Mouse (Mus musculus): ENCODE measurements at regions not wholly inside any gene's neighbourhood (a gene's known extent, or its start where the extent isn't known, plus 50 kb on each side); places are given as distances from the start of the nearest gene placed in this dataset.
A peak's percentile ranks its signal among the peaks of the same experiment; 100 is the strongest.

GRCm38 (mm10) chr6:31092760-31093159 is 133.9 kb upstream of the Klf14 start:
- ATAC-seq = no peak

GRCm38 (mm10) chr6:31095943-31096714 is 137.3 kb upstream of the Klf14 start:
- ATAC-seq = no peak
- Histone ChIP-seq H3K4me2 (replicated peaks; ENCODE audit: low read depth) (no peak overlapping the region), H3K27me3 (replicated peaks; ENCODE audit: control insufficient read depth, insufficient read depth, low read length) (no peaks in the 10 kb centered on the region), H3K9ac (ENCODE audit: low read depth, low read length) (no peak overlapping the region), H3K9me3 (ENCODE audit: control insufficient read depth) (no peaks in the 10 kb centered on the region), H3K27ac (ENCODE audit: low read depth, low read length) (no peak overlapping the region), H3K36me3 (ENCODE audit: control insufficient read depth, insufficient read depth) (no peaks in the 10 kb centered on the region), H3K4me1 (replicated peaks; ENCODE audit: control insufficient read depth, insufficient read depth, low read length) (no peaks in the 10 kb centered on the region), H3K4me3 (ENCODE audit: low read depth, low read length) (no peak overlapping the region)
- WGBS = 72% methylated on average over 21 of the region's 21 CpGs
- TF ChIP-seq CTCF (IDR thresholded peaks at IDR 0.05; ENCODE audit: low read depth) = no peak

More at GRCm38 (mm10) chr6:31092760-31093159, 133.9 kb upstream of the Klf14 start:
- WGBS = 53% methylated on average over 5 of the region's 5 CpGs
- no peak overlapping the region for H3K9ac ChIP-seq (ENCODE audit: low read depth, low read length)
- no peaks in the 10 kb centered on the region for H3K36me3 ChIP-seq (ENCODE audit: control insufficient read depth, insufficient read depth)
- no peaks in the 10 kb centered on the region for H3K27me3 ChIP-seq (replicated peaks; ENCODE audit: control insufficient read depth, insufficient read depth, low read length)
- H3K4me2 ChIP-seq (replicated peaks; ENCODE audit: low read depth) = no peak overlapping the region
- H3K27ac ChIP-seq (ENCODE audit: low read depth, low read length) = no peak overlapping the region
- H3K4me3 ChIP-seq (ENCODE audit: low read depth, low read length) = no peak overlapping the region
- no peak for TF ChIP-seq CTCF (IDR thresholded peaks at IDR 0.05; ENCODE audit: low read depth)
- 0 out of 2 replicates have a peak, but pooled peaks cover 5% of the 10 kb centered on the region for H3K4me1 ChIP-seq (replicated peaks; ENCODE audit: control insufficient read depth, insufficient read depth, low read length)
- no peaks in the 10 kb centered on the region for H3K9me3 ChIP-seq (ENCODE audit: control insufficient read depth)

- no peak overlapping the region for H3K27ac ChIP-seq (ENCODE audit: low read depth, low read length)
- peak; percentile 65 for ATAC-seq
Measured at GRCm38 (mm10) chr6:31096787-31097186, 137.9 kb upstream of the Klf14 start.

GRCm38 (mm10) chr6:31097254-31097653 is 138.4 kb upstream of the Klf14 start:
- H3K4me3 ChIP-seq (ENCODE audit: low read depth, low read length) = no peak overlapping the region
- no peak for TF ChIP-seq CTCF (IDR thresholded peaks at IDR 0.05; ENCODE audit: low read depth)
- no peaks in the 10 kb centered on the region for H3K36me3 ChIP-seq (ENCODE audit: control insufficient read depth, insufficient read depth)
- 78% methylated on average over 9 of the region's 9 CpGs for WGBS
- H3K9me3 ChIP-seq (ENCODE audit: control insufficient read depth) = no peaks in the 10 kb centered on the region
- H3K27ac ChIP-seq (ENCODE audit: low read depth, low read length) = no peak overlapping the region
- H3K4me1 ChIP-seq (replicated peaks; ENCODE audit: control insufficient read depth, insufficient read depth, low read length) = no peaks in the 10 kb centered on the region
- H3K27me3 ChIP-seq (replicated peaks; ENCODE audit: control insufficient read depth, insufficient read depth, low read length) = no peaks in the 10 kb centered on the region
- ATAC-seq = no peak
- no peak overlapping the region for H3K9ac ChIP-seq (ENCODE audit: low read depth, low read length)
- H3K4me2 ChIP-seq (replicated peaks; ENCODE audit: low read depth) = no peak overlapping the region

More at GRCm38 (mm10) chr6:31096787-31097186, 137.9 kb upstream of the Klf14 start:
- Histone ChIP-seq H3K36me3 (ENCODE audit: control insufficient read depth, insufficient read depth) (no peaks in the 10 kb centered on the region), H3K9me3 (ENCODE audit: control insufficient read depth) (no peaks in the 10 kb centered on the region), H3K4me3 (ENCODE audit: low read depth, low read length) (no peak overlapping the region), H3K4me2 (replicated peaks; ENCODE audit: low read depth) (no peak overlapping the region), H3K27me3 (replicated peaks; ENCODE audit: control insufficient read depth, insufficient read depth, low read length) (no peaks in the 10 kb centered on the region), H3K4me1 (replicated peaks; ENCODE audit: control insufficient read depth, insufficient read depth, low read length) (no peaks in the 10 kb centered on the region), H3K9ac (ENCODE audit: low read depth, low read length) (no peak overlapping the region)
- WGBS = 51% methylated on average over 6 of the region's 6 CpGs
- no peak for TF ChIP-seq CTCF (IDR thresholded peaks at IDR 0.05; ENCODE audit: low read depth)

- H3K4me1 ChIP-seq (replicated peaks; ENCODE audit: control insufficient read depth, insufficient read depth, low read length) = no peaks in the 10 kb centered on the region
- H3K27ac ChIP-seq (ENCODE audit: low read depth, low read length) = no peak overlapping the region
- H3K4me3 ChIP-seq (ENCODE audit: low read depth, low read length) = no peak overlapping the region
- no peaks in the 10 kb centered on the region for H3K9me3 ChIP-seq (ENCODE audit: control insufficient read depth)
- H3K9ac ChIP-seq (ENCODE audit: low read depth, low read length) = no peak overlapping the region
- no peak for TF ChIP-seq CTCF (IDR thresholded peaks at IDR 0.05; ENCODE audit: low read depth)
- ATAC-seq = no peak
- 90% methylated on average over 5 of the region's 5 CpGs for WGBS
- no peak overlapping the region for H3K4me2 ChIP-seq (replicated peaks; ENCODE audit: low read depth)
- no peaks in the 10 kb centered on the region for H3K36me3 ChIP-seq (ENCODE audit: control insufficient read depth, insufficient read depth)
- H3K27me3 ChIP-seq (replicated peaks; ENCODE audit: control insufficient read depth, insufficient read depth, low read length) = no peaks in the 10 kb centered on the region
Measured at GRCm38 (mm10) chr6:31098106-31098505, 139.2 kb upstream of the Klf14 start.

GRCm38 (mm10) chr6:31100084-31100579 is 141.3 kb upstream of the Klf14 start:
- no peaks in the 10 kb centered on the region for H3K36me3 ChIP-seq (ENCODE audit: control insufficient read depth, insufficient read depth)
- WGBS = 53% methylated on average over 12 of the region's 12 CpGs
- H3K4me3 ChIP-seq (ENCODE audit: low read depth, low read length) = no peak overlapping the region
- 0 out of 2 replicates have a peak, but pooled peaks have one; percentile 38 for ATAC-seq
- H3K9ac ChIP-seq (ENCODE audit: low read depth, low read length) = no peak overlapping the region
- no peaks in the 10 kb centered on the region for H3K4me1 ChIP-seq (replicated peaks; ENCODE audit: control insufficient read depth, insufficient read depth, low read length)
- H3K27me3 ChIP-seq (replicated peaks; ENCODE audit: control insufficient read depth, insufficient read depth, low read length) = no peaks in the 10 kb centered on the region
- no peaks in the 10 kb centered on the region for H3K9me3 ChIP-seq (ENCODE audit: control insufficient read depth)
- no peak for TF ChIP-seq CTCF (IDR thresholded peaks at IDR 0.05; ENCODE audit: low read depth)
- no peak overlapping the region for H3K4me2 ChIP-seq (replicated peaks; ENCODE audit: low read depth)
- no peak overlapping the region for H3K27ac ChIP-seq (ENCODE audit: low read depth, low read length)
